Mouse (Mus musculus) embryo, embryonic 9.5 days (tissue): Measurements from ENCODE around the gene 3110009E18Rik.

Source experiments
- DNase-seq: peaks from one replicate; pipeline ENCODE4 v3.0.0-alpha.2; 2017; ENCODE audit errors: extremely low spot score

Gene 3110009E18Rik

DNA sequence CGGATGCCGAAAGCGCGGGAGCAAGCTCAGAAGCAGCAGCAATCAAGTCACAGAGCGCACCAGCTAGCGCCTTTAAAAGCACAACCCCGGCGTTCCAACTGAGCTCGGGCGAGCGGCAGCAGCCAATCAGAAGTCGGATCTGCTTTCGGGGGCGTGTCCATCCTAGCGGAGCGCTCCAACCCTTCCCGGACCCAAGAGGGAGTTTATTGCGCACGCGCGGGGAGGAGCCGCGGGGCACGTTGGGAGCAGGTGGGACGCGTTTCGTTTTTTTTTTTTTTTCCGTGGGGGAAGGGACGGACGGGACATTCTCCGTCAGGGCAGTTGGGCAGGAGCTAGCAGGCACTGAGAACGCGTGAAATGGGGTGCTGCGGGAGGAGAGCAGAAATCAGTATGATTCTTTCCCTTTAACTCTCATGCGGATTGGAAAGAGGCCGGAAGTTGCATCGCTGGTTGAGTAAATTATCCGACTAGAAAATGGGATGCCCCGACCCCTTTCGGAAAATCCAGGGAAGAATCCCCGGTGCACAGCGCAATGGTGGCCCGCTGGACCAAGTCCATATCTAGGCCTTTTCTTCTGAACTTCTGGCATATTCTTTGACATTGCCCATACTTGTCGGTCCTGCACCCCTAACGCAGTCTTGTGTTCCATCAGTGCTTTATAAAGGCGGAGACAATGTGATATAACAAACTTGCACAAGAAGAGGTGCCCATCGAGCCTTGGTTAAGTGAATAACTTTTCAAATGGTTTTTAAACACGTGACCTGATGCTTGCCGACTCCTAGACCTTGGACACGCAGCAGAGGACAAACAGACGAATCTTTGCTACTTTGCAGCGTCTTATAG is at the start of gene 3110009E18Rik, which contains the start of gene Dbi:
Gene 3110009E18Rik (plus strand): TSS at position 219 of the 843 bp plus-strand sequence.
Gene Dbi (minus strand): TSS at position 110 of the 843 bp plus-strand sequence.
- peak; percentile 96 for DNase-seq

DNA sequence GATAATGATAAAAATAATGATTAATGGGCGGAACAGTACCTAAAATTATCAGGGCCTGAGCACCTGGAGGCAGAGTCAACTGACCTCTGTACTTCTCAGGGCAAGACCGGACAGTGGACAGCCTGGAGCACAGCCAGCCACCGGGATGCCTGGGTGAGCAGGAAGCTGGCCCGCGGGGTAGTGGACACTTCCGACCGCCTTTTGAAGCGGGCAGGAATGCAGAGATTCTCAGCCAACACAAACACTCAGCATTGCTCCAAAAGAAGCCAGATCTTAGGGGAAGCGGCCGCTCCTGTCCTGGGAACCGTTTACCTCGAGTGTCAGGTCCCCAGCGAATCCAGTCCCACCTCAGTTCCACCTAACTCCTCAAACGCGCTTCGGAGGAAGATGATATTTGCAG is 48.1 kb upstream of the 3110009E18Rik start:
- DNase-seq, result peak; percentile 34

DNA sequence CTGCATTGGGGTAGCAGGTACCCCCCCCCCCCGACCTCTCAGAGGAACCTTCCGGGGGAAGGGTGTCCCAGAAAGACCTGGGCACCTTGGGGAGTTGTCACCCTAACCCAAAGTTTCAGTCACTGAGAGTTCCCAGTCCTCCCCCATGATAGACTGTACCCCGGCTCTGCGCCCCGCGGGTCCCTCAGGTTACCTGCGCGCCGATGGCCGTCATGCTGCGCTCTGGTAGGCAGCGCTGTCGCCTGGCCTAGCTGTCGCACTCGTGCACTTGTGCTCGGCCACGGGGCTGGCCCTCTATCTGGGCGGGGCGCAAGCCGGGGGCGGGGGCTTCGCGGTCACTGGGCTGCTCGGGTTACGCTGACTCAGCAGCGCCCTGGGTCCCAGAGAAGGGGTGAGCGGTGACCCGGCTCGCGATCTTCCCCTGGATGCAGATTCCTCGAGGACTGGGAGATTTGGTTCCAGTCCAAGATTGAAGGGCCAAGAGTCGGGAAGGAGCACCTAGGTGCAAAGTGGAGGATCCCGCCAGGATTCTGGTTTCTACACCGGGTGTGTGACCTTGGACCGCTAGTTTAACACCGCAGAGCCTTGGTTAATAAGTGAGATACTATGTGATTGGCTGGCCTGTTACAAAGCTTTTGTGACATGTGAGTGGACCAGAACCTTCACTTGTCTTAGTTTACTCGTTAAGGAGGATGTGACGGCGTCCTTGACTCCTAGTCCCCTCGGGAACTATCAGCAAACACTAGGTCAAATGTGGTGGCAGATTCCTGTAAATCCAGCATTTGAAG is 47.3 kb upstream of the 3110009E18Rik start, which contains the start of gene Tmem37:
Gene Tmem37 (minus strand): TSS at position 556 of the 788 bp plus-strand sequence.
- DNase-seq, result peak; percentile 88

- DNase-seq, result no peak
Measured at GRCm38 (mm10) chr1:120074307-120074702, 46.7 kb upstream of the 3110009E18Rik start.

DNA sequence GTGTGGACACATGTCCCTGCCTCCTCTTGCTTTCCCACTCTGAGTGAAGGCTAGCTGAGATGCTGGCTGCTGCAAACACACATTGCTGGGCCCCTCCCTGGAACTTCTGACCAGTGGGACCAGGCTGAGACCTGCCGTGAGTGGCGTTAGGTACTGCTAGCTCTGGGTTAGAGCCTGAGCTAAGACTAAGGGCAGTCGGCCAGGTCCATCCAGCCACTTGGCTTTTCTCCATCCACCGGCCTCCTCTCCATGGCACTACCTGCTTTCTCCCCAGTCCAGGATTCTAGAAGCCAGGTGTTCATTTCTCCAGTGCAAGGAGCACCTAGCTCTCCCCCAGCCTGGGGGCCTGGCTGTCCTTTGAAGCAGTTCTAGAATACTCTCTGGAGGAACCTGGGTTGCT is 46.1 kb upstream of the 3110009E18Rik start:
- no peak for DNase-seq

DNA sequence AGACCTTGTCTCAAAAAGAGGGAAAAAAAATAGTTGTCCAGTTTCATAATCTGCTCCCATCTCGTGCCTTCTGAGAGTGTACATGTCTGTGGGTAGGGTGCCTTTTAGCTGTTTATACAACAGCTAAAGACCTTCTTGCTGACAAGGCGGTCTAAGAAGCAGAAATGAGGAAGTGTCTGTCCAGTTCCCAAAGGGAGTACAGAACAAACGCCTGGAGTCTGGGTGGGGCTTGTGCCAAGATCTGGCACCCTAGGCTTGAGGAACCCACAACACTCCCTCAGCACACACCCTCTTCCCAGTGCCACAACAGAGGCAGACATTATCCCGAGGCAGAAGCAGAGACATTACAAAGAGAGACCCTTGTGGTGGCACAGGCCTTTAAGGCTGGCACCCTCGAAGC is 45.5 kb upstream of the 3110009E18Rik start:
- DNase-seq, result no peak

- no peak for DNase-seq
Measured at GRCm38 (mm10) chr1:120077746-120078410, 43.1 kb upstream of the 3110009E18Rik start.

DNA sequence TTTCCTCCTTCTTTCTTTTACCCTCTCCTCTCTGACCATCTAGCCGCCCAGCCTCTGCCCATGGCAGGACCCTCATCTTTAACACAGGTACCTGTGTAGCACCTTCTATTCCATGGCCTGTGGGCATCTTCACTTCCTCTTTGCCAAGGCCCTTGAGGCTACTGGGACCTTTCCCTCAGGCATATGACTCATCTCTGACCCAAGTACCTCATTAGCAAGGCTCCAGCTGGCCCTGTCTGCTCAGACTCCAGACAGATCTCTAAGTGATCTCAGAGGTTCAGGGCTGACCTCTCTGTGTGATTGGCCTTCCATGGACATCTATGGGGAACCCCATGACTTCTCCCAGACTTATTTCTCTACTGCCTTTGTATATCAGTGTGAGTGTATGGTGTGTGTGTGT is 40.4 kb upstream of the 3110009E18Rik start:
- DNase-seq, result no peak

- no peak for DNase-seq
Measured at GRCm38 (mm10) chr1:120082957-120083585, 37.9 kb upstream of the 3110009E18Rik start.

DNA sequence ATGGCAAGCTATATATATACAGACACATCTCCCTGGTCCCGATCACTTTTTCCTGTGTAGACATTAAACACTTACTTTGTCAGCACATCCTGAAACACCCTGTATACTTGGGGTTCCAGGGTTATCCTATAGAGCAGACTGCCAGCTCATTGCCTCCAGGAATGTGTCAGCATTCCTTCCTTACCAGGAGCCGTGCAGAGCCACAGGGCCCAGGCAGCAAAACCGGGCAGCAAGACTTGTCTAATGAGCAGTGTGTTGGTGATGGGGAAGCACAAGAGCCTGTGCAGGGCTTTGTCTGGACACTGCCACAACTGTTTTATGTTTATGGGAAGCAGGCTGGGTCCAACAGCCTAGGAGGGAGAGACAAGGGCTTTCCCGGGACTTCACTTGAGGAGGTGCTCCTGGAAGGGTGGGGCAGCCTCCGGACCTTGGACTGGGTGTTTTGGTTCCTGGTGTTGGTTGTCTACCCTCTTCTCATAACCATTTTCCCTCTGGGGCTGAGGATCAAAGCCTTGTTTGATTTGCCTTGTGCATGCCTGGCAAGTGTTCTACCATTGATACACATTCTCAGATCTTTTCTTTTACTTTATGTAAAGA is 37.0 kb upstream of the 3110009E18Rik start:
- no peak for DNase-seq

DNA sequence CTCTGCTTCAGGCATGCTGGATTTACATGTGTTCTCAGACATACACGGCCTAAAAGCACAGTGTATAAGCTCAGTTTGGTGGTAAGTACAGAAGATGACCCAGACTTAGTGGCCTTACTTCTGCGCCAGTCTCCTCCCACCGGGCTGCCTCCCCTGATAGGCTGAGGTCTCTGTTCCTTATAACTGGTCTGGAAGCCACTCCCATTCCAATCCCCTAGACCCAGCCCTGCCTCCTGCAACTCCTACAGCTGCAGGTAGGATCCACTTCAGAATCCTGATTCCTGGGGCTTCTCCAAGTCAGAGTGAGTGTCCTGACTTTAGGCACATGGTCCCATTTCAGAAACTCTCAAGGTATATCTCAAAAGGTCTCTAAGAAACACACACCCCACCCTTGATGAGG is 35.3 kb upstream of the 3110009E18Rik start:
- no peak for DNase-seq

DNA sequence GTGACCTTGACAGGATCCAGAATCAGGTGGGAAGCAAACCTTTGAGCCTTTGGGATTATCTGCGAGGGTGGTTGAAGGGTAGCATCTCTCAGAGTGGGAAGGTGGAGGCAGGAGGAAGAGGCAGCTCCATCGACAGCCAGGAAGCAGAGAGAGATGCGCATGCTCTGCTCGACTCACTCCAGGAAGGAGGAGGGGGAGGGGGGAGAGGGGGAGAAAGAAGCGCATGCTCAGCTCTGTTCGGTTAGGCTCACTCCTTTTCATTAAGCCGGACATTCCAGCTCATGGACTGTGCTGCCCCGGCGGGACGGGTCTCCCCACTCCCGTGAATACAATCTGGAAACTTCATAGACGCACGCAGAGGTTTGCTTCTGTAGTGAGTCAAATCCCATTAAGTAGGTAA is 34.3 kb upstream of the 3110009E18Rik start:
- no peak for DNase-seq

GRCm38 (mm10) chr1:120089180-120089579 is 31.8 kb upstream of the 3110009E18Rik start:
- DNase-seq, result peak; percentile 40

- DNase-seq, result no peak
Measured at GRCm38 (mm10) chr1:120090880-120091570, 30.0 kb upstream of the 3110009E18Rik start.

- DNase-seq, result peak; percentile 80
Measured at GRCm38 (mm10) chr1:120093482-120094134, 27.4 kb upstream of the 3110009E18Rik start.

- DNase-seq, result no peak
Measured at GRCm38 (mm10) chr1:120094920-120095319, 26.1 kb upstream of the 3110009E18Rik start.

GRCm38 (mm10) chr1:120098327-120098726 is 22.7 kb upstream of the 3110009E18Rik start:
- DNase-seq, result peak; percentile 36

- no peak for DNase-seq
Measured at GRCm38 (mm10) chr1:120099483-120099882, 21.5 kb upstream of the 3110009E18Rik start.

DNA sequence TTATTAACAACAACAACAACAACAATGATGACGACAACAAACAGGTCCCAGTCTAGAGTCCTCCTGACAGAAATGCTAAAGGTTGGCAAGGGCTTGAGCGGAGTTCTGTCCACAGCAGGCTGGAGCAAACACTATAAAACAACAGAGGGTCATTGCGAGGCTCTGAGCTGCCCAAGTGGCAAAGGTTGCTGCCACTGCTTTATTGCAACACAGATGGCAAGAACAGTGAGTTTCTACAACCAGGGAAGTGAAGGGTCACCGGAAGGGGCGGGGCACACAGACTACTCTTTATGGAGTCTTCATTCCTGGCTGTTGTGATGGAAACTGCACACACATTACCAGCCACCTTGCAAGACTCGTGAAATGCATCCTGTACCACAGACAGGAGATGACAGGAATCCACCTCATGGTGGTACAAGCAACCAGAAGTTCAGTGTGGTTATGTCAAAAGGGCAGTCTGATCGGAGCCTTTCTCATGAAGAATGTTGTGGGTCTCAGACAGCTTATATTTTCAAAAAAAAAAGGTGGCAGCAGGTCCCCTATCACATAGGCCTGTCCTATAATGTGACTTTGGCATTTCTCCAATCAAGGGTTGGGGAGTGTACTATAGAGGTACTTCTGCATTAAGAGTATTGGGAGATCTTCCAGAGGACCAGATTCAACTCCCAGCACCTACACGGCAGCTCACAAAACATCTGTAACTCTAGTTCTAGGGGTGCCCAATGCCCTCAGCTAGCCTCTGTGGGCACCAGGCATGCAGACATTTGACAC is 20.3 kb upstream of the 3110009E18Rik start:
- no peak for DNase-seq
